Mouse (Mus musculus) small intestine, adult 2 months (tissue): Measurements from ENCODE around the gene Dmpk. TPM values are rescaled to one million over a fixed set of nuclear protein-coding genes. Genes with fewer than 3 reads are reported as not detected.

ENCODE experiments used
- H3K27ac ChIP-seq: fragments of 200-500 bp; 2 replicates; pipeline ENCODE4 v1.5.1; 2012; ENCODE audit warnings: low read depth, low read length, control low read depth, inconsistent platforms; ENCODE audit not compliant: insufficient read depth
- H3K27me3 ChIP-seq: fragments of 200-500 bp; 2 replicates; pipeline ENCODE4 v1.6.1; 2012; ENCODE audit warnings: mild to moderate bottlenecking, moderate library complexity, low read length, inconsistent platforms; ENCODE audit not compliant: control insufficient read depth, insufficient read depth
- H3K36me3 ChIP-seq: fragments of 200-500 bp; 2 replicates; pipeline ENCODE4 v1.6.1; 2012; ENCODE audit warnings: mild to moderate bottlenecking, low read length, control low read depth, inconsistent platforms; ENCODE audit not compliant: control insufficient read depth, insufficient read depth
- H3K4me1 ChIP-seq: fragments of 200-500 bp; 2 replicates; pipeline ENCODE4 v1.6.1; 2012; ENCODE audit warnings: low read length, inconsistent platforms, mixed read lengths; ENCODE audit not compliant: control insufficient read depth, insufficient read depth, insufficient read length
- H3K4me3 ChIP-seq: fragments of 200-500 bp; 2 replicates; pipeline ENCODE4 v1.5.1; 2012; ENCODE audit warnings: low read depth, mild to moderate bottlenecking, control low read depth, inconsistent platforms, low read length, moderate library complexity
- CTCF ChIP-seq: fragments of 200-500 bp; IDR thresholded peaks from 2 replicates; pipeline ENCODE4 v1.5.1; 2012; ENCODE audit warnings: low read depth, mild to moderate bottlenecking, control low read depth, inconsistent platforms, low read length, moderate library complexity, mixed read lengths; ENCODE audit not compliant: insufficient replicate concordance, insufficient read length; ENCODE audit errors: extremely low read depth
- POLR2A ChIP-seq: fragments of 200-500 bp; IDR thresholded peaks from 2 replicates; pipeline ENCODE4 v1.6.1; 2012; ENCODE audit warnings: low read depth, mild to moderate bottlenecking, control low read depth, inconsistent platforms, low read length, moderate library complexity
- WGBS: fragments of 180-500 bp; shearing (Covaris S2); methylation state at CpG from one replicate; pipeline ENCODE4 v1.1.7; 2018; 5-methylcytosine and 5-hydroxymethylcytosine counted together
- polyA plus RNA-seq: library from polyadenylated mRNA; depleted of rRNA; stranded (reverse); fragments of >200 nt; gene quantifications from 2 replicates; pipeline ENCODE4 v1.2.3, GENCODE M21; 2012

Dmpk gene
- polyA plus RNA-seq, 1 experiment = 353 TPM

DNA sequence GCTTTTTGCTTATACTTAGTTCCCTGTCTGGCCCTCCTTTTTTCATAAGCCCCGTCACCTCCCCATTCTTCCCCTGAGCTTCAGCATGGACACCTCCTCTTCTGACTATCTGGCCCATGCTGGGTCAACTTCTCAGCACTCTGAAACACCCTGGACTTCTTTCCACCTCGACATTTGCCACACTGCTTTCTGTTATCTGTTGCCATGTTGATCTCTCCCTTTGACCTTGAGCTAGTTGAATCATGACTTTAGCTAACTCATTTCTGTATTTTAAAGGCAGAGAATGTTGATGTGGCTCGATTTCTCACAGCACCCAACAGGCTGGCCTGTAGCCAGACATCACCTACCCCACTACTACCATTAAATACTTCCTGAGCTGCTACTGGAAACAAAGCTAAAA, 23.8 kb downstream of the Dmpk start:
- H3K27me3 ChIP-seq = no peaks in the 10 kb centered on the region
- H3K4me1 ChIP-seq = no peaks in the 10 kb centered on the region
- H3K36me3 ChIP-seq = no peaks in the 10 kb centered on the region

DNA sequence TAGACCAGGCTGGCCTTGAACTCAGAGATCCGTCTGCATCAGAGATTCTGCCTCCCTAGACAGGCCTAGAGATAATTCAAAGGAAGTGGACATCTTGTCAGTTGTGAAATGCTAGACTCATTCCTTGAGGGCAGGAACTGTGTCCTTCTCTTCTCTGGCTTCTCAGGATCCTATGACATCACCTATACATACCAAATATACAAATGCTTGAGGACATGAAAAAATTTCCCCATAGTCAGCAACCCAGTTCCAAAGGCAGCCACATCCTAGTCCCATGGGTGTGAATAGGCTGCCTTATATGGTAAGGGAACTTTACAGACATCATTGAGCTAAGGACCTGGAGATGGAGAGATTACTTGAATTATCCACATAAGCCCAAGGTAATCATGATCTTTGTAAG, 25.9 kb downstream of the Dmpk start:
- Histone ChIP-seq H3K4me3 (no peak overlapping the region), H3K27me3 (no peaks in the 10 kb centered on the region), H3K27ac (no peak overlapping the region), H3K36me3 (no peaks in the 10 kb centered on the region), H3K4me1 (no peaks in the 10 kb centered on the region)
- TF ChIP-seq POLR2A = no peak
- TF ChIP-seq CTCF = no peak
- WGBS = 86% methylated on average over 1 of the region's 1 CpGs

More for the DNA sequence above, 23.8 kb downstream of the Dmpk start:
- WGBS = 47% methylated on average over 3 of the region's 3 CpGs
- TF ChIP-seq POLR2A = no peak
- no peak for TF ChIP-seq CTCF
- no peak overlapping the region for H3K4me3 ChIP-seq
- no peak overlapping the region for H3K27ac ChIP-seq

DNA sequence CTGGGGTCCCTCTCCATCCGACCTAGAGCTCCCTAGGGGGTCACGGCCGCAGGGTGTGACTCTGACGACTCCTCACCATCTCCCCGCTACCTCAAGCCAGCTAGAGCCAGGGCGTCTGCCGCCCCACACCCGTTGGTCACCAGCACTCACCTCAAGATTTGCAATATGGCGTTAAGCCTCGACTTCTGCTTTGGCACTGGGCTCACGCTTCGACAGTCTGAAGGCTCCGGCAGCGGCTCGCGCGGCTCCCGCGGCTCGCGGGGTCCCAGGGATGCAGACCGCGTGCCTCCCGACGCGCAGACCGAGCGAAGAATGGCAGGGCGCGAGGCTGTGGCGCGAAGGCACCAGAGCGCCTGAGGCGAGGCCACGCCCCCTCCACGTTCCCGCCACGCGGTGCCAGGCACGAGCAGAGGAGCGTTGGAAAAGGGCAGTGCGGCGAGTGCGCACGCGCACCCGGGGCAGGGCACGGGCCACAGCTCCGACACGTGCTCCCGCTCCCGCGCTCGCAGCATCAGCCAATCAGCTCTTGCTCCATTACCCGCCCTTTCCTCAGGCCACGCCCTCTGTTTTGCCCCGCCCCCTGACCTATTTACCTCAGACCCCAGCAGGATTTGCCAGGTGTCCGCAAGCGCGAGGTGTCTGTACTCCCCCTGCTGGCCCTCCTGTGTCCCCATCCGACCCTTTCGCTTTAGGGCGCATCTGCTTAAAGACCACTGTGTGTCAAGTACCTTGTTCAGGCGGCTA, 34.6 kb downstream of the Dmpk start, which contains the start of gene Gm4969:
TSS of gene Gm4969 (minus strand) at position 341 of the 744 bp plus-strand sequence.
- H3K4me3 ChIP-seq = peak within 1 kb of the TSS; percentile 9; the same call in 1 of the 2 replicates
- no peaks in the 10 kb centered on the region for H3K27me3 ChIP-seq
- H3K27ac ChIP-seq = no peak within 1 kb of the TSS
- no peaks in the 10 kb centered on the region for H3K36me3 ChIP-seq
- no peak for TF ChIP-seq POLR2A
- no peak for TF ChIP-seq CTCF
- peaks cover 7% of the 10 kb centered on the region for H3K4me1 ChIP-seq
- WGBS = 37% methylated on average over 63 of the region's 64 CpGs

DNA sequence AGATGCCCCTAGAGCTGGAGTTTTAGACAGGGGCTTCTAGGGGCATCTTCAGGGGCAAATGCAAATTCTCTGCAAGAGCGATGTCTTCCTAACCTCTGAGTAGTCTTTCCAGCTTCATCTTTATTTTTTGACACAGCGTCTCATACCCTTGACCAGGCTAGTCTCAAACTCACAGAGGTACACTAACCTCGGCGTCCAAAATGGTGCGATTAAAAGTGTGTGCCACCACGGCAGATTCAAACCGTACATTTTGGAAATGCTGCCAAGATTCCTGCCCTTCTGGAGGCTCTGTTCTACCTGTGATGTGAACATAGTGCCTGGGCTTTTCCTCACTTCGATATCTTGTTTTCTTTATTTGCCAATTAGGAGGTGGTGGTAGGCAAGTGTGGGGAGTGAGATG, 35.4 kb downstream of the Dmpk start:
- Histone ChIP-seq H3K4me3 (no peak overlapping the region), H3K27ac (no peak overlapping the region), H3K4me1 (peaks cover 7% of the 10 kb centered on the region), H3K36me3 (no peaks in the 10 kb centered on the region), H3K27me3 (no peaks in the 10 kb centered on the region)
- 85% methylated on average over 8 of the region's 8 CpGs for WGBS
- TF ChIP-seq POLR2A (no peak), CTCF (no peak)

- Histone ChIP-seq H3K36me3 (no peaks in the 10 kb centered on the region), H3K27ac (no peak within 1 kb of the TSS), H3K27me3 (no peaks in the 10 kb centered on the region), H3K4me1 (peaks cover 9% of the 10 kb centered on the region), H3K4me3 (peak within 1 kb of the TSS; percentile 86)
- no peak; the same call in 1 of the 2 replicates for TF ChIP-seq CTCF
- peak; percentile 94 for TF ChIP-seq POLR2A
- WGBS = 1% methylated on average over 34 of the region's 34 CpGs
Observed at GRCm38 (mm10) chr7:19119631-19120429, 36.2 kb downstream of the Dmpk start, which contains the start of gene Fbxo46. Fbxo46 (plus strand) TSS chr7:19119859.

DNA sequence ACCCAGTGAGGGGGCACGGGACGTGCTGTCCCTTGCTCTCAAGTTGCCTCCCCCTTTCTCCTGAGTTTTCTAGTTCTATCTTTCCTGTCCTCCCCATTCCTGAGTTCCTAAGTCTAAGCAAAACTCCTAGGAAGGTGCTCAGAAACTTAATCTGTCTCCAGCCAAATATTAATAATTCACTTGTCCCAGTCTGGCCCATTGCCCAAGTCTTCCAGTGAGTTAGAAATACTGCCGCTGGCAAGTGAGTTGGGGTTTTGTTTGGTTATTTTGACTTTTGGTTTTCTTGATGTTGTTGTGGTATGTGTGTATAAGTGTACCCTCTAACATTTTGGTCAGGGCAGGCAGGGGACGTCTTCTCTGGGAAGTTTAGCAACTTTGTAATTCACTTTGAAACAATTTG, 38.0 kb downstream of the Dmpk start:
- H3K36me3 ChIP-seq = peaks cover 3% of the 10 kb centered on the region
- peaks cover 10% of the 10 kb centered on the region for H3K4me1 ChIP-seq
- no peak overlapping the region for H3K27ac ChIP-seq
- no peak overlapping the region for H3K4me3 ChIP-seq
- no peaks in the 10 kb centered on the region for H3K27me3 ChIP-seq
- WGBS = 78% methylated on average over 4 of the region's 4 CpGs
- TF ChIP-seq CTCF = no peak
- no peak for TF ChIP-seq POLR2A

DNA sequence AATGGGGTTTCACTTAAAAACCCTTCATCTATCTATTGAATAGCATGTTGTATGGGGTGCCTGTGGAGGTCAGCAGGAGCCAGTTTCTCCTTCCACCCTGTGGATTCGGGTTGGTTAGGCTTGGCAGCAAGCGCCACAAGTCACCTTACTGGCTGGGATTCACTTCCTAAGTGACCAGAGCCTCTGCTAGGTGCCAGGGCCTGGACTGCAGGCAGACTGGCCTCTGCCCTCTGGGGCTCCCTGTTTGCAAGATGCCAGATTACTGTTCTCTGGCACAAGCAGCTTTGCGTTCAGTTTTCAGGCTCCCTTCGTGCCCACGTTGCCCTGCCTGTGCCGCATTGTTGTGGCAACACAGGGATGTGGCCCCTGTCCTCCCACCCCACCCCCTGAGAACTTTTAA, 41.1 kb downstream of the Dmpk start:
- peaks cover 5% of the 10 kb centered on the region; the same call in 1 of the 2 replicates for H3K4me1 ChIP-seq
- no peak overlapping the region for H3K4me3 ChIP-seq
- no peak overlapping the region for H3K27ac ChIP-seq
- H3K27me3 ChIP-seq = no peaks in the 10 kb centered on the region
- H3K36me3 ChIP-seq = peaks cover 9% of the 10 kb centered on the region
- TF ChIP-seq CTCF (no peak), POLR2A (no peak)
- 85% methylated on average over 6 of the region's 6 CpGs for WGBS
